In the genomic region with DNA sequence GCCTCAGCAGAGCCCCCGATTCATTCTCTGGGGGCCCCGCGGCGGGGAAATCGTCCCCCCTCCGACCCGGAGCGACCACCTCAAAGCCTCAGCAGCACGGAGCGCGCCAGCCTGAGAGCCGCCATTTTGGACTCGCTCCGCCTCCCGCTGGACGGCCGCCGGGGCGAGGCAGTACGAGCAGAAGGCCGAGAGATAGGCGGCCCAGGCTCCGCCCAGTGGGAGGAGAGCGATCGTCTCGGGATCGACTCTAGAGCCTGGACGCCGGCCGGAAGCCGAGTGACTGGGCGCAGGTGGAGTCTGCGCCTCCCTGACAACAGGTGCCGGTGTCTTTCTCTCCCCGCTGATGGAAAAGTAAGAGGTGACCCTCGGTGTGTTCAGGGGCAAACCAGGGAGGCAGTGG, we compare ENCODE assay signal across 8 mouse cellular contexts. TPM values are rescaled to one million over a fixed set of nuclear protein-coding genes. Genes with fewer than 3 reads are reported as not detected.
DNase-seq lines count a peak whose midpoint lies in the region; ATAC-seq lines count a peak whose summit lies in the region.

Gene Taf3, minus strand, starts transcription at position 136 of the 400 bp plus-strand sequence.

- peak within 1 kb of the TSS; percentile 89 for H3K9ac ChIP-seq in heart, embryonic 14.5 days (ENCODE audit: low read length)
- H3K9ac ChIP-seq in liver, embryonic 13.5 days = peak within 1 kb of the TSS; percentile 91
- H3K9ac ChIP-seq in stomach, embryonic 16.5 days (ENCODE audit: low read length) = peak within 1 kb of the TSS; percentile 88

- H3K36me3 ChIP-seq in heart, embryonic 14.5 days (ENCODE audit: control insufficient read depth, insufficient read depth, low read length) = no peaks in the 10 kb centered on the region
- no peaks in the 10 kb centered on the region for H3K36me3 ChIP-seq in liver, embryonic 13.5 days
- H3K36me3 ChIP-seq in stomach, embryonic 16.5 days (ENCODE audit: control insufficient read depth, insufficient read depth, low read length) = no peaks in the 10 kb centered on the region

- peak within 1 kb of the TSS; percentile 88 for H3K4me2 ChIP-seq in heart, embryonic 14.5 days (ENCODE audit: low read length)
- peak within 1 kb of the TSS; percentile 86 for H3K4me2 ChIP-seq in liver, embryonic 13.5 days
- H3K4me2 ChIP-seq in stomach, embryonic 16.5 days (ENCODE audit: low read depth, low read length) = peak within 1 kb of the TSS; percentile 80

- no peaks in the 10 kb centered on the region for H3K27me3 ChIP-seq in heart, embryonic 14.5 days (ENCODE audit: control insufficient read depth, insufficient read depth, low read length)
- H3K27me3 ChIP-seq in liver, embryonic 13.5 days = no peaks in the 10 kb centered on the region
- no peaks in the 10 kb centered on the region for H3K27me3 ChIP-seq in stomach, embryonic 16.5 days (ENCODE audit: control insufficient read depth, insufficient read depth, low read length)

- H3K4me3 ChIP-seq in heart, embryonic 14.5 days (ENCODE audit: control insufficient read depth in 1 of 2, insufficient read depth in 1 of 2, low read depth in 1 of 2, low read length in 2 of 2) = peak within 1 kb of the TSS; percentile 72 to 95
- H3K4me3 ChIP-seq in liver, embryonic 13.5 days (replicated peaks) = peak within 1 kb of the TSS; percentile 99
- H3K4me3 ChIP-seq in stomach, embryonic 16.5 days (replicated peaks; ENCODE audit: low read length) = peak within 1 kb of the TSS; percentile 75

- under 1% methylated on average over 36 of the region's 36 CpGs for WGBS in heart, embryonic 14.5 days
- under 1% methylated on average over 36 of the region's 36 CpGs for WGBS in liver, embryonic 13.5 days (ENCODE audit: insufficient replicate concordance)
- under 1% methylated on average over 36 of the region's 36 CpGs for WGBS in stomach, embryonic 16.5 days

- peaks cover 0 to 10% of the 10 kb centered on the region in 2 experiments; a peak in 2 of 4 replicates for H3K4me1 ChIP-seq in heart, embryonic 14.5 days (ENCODE audit: control insufficient read depth in 2 of 2, insufficient read depth in 2 of 2, low read length in 2 of 2)
- H3K4me1 ChIP-seq in liver, embryonic 13.5 days (replicated peaks) = peaks cover 20% of the 10 kb centered on the region
- peaks cover 9% of the 10 kb centered on the region; the same call in 1 of the 2 replicates for H3K4me1 ChIP-seq in stomach, embryonic 16.5 days (ENCODE audit: control insufficient read depth, insufficient read depth, low read length)

- DNase-seq in CD4-positive helper T cell, adult 2 months (ENCODE audit: low read depth, low spot score) = peak; percentile 95
- peak; percentile 79 for DNase-seq in brain, embryonic 18.5 days (ENCODE audit: low read depth, low spot score)
- DNase-seq in kidney, postnatal 14 days = peak; percentile 95
- DNase-seq in liver, embryonic 13.5 days = peak; percentile 90
- peak; percentile 90 for DNase-seq in neural tube, embryonic 10.5 days (ENCODE audit: extremely low spot score, low spot score)

- peak within 1 kb of the TSS in 1 of 2 experiments; percentile 41; a peak in 1 of 4 replicates for H3K27ac ChIP-seq in heart, embryonic 14.5 days (replicated peaks in 1 of 2; ENCODE audit: control insufficient read depth in 1 of 2, insufficient read depth in 1 of 2, low read depth in 2 of 2, low read length in 2 of 2)
- H3K27ac ChIP-seq in liver, embryonic 13.5 days = peak within 1 kb of the TSS; percentile 50; the same call in 1 of the 2 replicates
- 0 out of 2 replicates have a peak within 1 kb of the TSS, but pooled peaks have one; percentile 14 for H3K27ac ChIP-seq in stomach, embryonic 16.5 days (ENCODE audit: low read length)

- H3K9me3 ChIP-seq in heart, embryonic 14.5 days (ENCODE audit: control insufficient read depth, low read length) = no peaks in the 10 kb centered on the region
- H3K9me3 ChIP-seq in liver, embryonic 13.5 days (replicated peaks) = no peaks in the 10 kb centered on the region
- no peaks in the 10 kb centered on the region for H3K9me3 ChIP-seq in stomach, embryonic 16.5 days (replicated peaks; ENCODE audit: control insufficient read depth, low read length)

- ATAC-seq in erythroid progenitor cell, adult 5-6 weeks (replicated peaks; ENCODE audit: low FRiP score, poor library complexity, severe bottlenecking) = peak; percentile 96
- peak; percentile 91 for ATAC-seq in heart, embryonic 14.5 days (ENCODE audit: insufficient number of reproducible peaks, insufficient read depth, low FRiP score, low read depth)
- ATAC-seq in liver, embryonic 13.5 days (ENCODE audit: low read depth) = peak; percentile 92
- peak; percentile 95 for ATAC-seq in stomach, embryonic 16.5 days (ENCODE audit: insufficient read depth, low FRiP score)

RNA-seq across cellular contexts. Expression of gene Taf3, which starts in this region (rescaled TPM):
- 13.4 and 13.7 TPM in 2 replicates for total RNA-seq in erythroid progenitor cell, adult 5-6 weeks (2015; ENCODE audit: low replicate concordance)
- 8.9 and 11.0 TPM in 2 replicates for total RNA-seq in erythroid progenitor cell, adult 5-6 weeks (2017; ENCODE audit: low replicate concordance)
- polyA plus RNA-seq in heart, embryonic 14.5 days (2014; fragmentation: Nextera tagmentation; extraction: Ambion mirVana) = 8.2 and 9.4 TPM in 2 replicates
- polyA plus RNA-seq in liver, embryonic 13.5 days (2015; fragmentation: Nextera tagmentation; extraction: Ambion mirVana) = 8.0 and 9.4 TPM in 2 replicates
- 9.8 and 10.2 TPM in 2 replicates for polyA plus RNA-seq in stomach, embryonic 16.5 days (2015; fragmentation: Nextera tagmentation; extraction: Ambion mirVana)
